Mouse (Mus musculus) left cerebral cortex, postnatal 36 days (tissue): Measurements from ENCODE around the gene Ints4. TPM values are rescaled to one million over a fixed set of nuclear protein-coding genes. Genes with fewer than 3 reads are reported as not detected.

ENCODE experiments used
- DNase-seq, 2 experiments: peaks; one replicate each; pipeline ENCODE4 v3.0.0; 2021 to 2022; ENCODE audit warnings: low spot score in 2 of 2, mixed read lengths in 1 of 2
- intact Hi-C: fragments of 180-260 bp; cut with DNase I; formaldehyde crosslinking; loops from one replicate; pipeline ENCODE4 v1.15.1; 2025
- total RNA-seq, 2 experiments: library from RNA; stranded (reverse); gene quantifications; 2 replicates each; pipeline ENCODE4 v1.2.3; 2021

Gene Ints4
- total RNA-seq, 2 experiments from 2014 or later, result 28.5 to 32.6 TPM

GRCm38 (mm10) chr7:97519935-97520334 is 39.2 kb downstream of the Ints4 start:
- intact Hi-C loops, result loop anchor here (10.0 kb wide), 1 partner anchor 165 kb away; no protein-coding TSS in a partner anchor
- DNase-seq, result no peak

- DNase-seq, result no peak
- intact Hi-C loops, result no loop called here
Measured at GRCm38 (mm10) chr7:97535531-97535930, 54.8 kb downstream of the Ints4 start.

GRCm38 (mm10) chr7:97536571-97536970 is 55.8 kb downstream of the Ints4 start:
- DNase-seq, result no peak
- intact Hi-C loops, result no loop called here

GRCm38 (mm10) chr7:97546462-97546861 is 65.7 kb downstream of the Ints4 start:
- intact Hi-C loops, result no loop called here
- DNase-seq, result no peak

- intact Hi-C loops, result no loop called here
- no peak for DNase-seq
Measured at GRCm38 (mm10) chr7:97549301-97549700, 68.5 kb downstream of the Ints4 start.

- DNase-seq, result no peak
- intact Hi-C loops, result no loop called here
Measured at GRCm38 (mm10) chr7:97550673-97551072, 69.9 kb downstream of the Ints4 start.

- no peak for DNase-seq
- intact Hi-C loops, result no loop called here
Measured at GRCm38 (mm10) chr7:97563576-97563975, 82.8 kb downstream of the Ints4 start.

GRCm38 (mm10) chr7:97569372-97569771 is 88.6 kb downstream of the Ints4 start:
- DNase-seq, result no peak
- intact Hi-C loops, result no loop called here

GRCm38 (mm10) chr7:97570389-97570788 is 89.6 kb downstream of the Ints4 start:
- no peak for DNase-seq
- intact Hi-C loops, result no loop called here

GRCm38 (mm10) chr7:97578361-97579066 is 97.8 kb downstream of the Ints4 start:
- intact Hi-C loops, result loop anchor here (1.0 to 5.0 kb wide), 3 partner anchors 98 to 153 kb away; partner anchors contain the start of genes Clns1a and Ints4

GRCm38 (mm10) chr7:97579067-97579975 is 98.6 kb downstream of the Ints4 start, which contains the start of the genes Aamdc and Rsf1:
TSS of gene Aamdc (minus strand) at chr7:97579497.
TSS of gene Rsf1 (plus strand) at chr7:97579889.
- intact Hi-C loops, result loop anchor here (1.0 to 5.0 kb wide), 3 partner anchors 99 to 154 kb away; partner anchors contain the start of genes Clns1a and Ints4
- DNase-seq, result peak; percentile 92 to 94

More at GRCm38 (mm10) chr7:97578361-97579066, 97.8 kb downstream of the Ints4 start:
- DNase-seq, result peak; percentile 24 to 39

GRCm38 (mm10) chr7:97579976-97580842 is 99.5 kb downstream of the Ints4 start:
- DNase-seq, result peak; percentile 55 to 60
- intact Hi-C loops, result loop anchor here (1.0 to 5.0 kb wide), 3 partner anchors 100 to 155 kb away; partner anchors contain the start of genes Clns1a and Ints4

GRCm38 (mm10) chr7:97580843-97581214 is 100.1 kb downstream of the Ints4 start:
- intact Hi-C loops, result no loop called here
- DNase-seq, result peak; percentile 82

GRCm38 (mm10) chr7:97588506-97588905 is 107.8 kb downstream of the Ints4 start:
- intact Hi-C loops, result no loop called here
- DNase-seq, result no peak

GRCm38 (mm10) chr7:97590488-97590887 is 109.7 kb downstream of the Ints4 start:
- intact Hi-C loops, result no loop called here

More at GRCm38 (mm10) chr7:97590488-97590887, 109.7 kb downstream of the Ints4 start:
- DNase-seq, result no peak
